Mouse (Mus musculus) stomach, postnatal 0 days (tissue): Measurements from ENCODE around the gene Rtl9. TPM values are rescaled to one million over a fixed set of nuclear protein-coding genes. Genes with fewer than 3 reads are reported as not detected.

Source experiments
- ATAC-seq: fragments of 200-750 bp; cut with Nextera tagmentation; 2 replicates; pipeline ENCODE4 v1.8.0; 2017; ENCODE audit not compliant: low FRiP score, low TSS enrichment
- DNase-seq: peaks from one replicate; pipeline ENCODE4 v3.0.0-alpha.2; 2016; ENCODE audit warnings: low spot score
- H3K27ac ChIP-seq: fragments of 300-500 bp; sonication (generic); replicated peaks from 2 replicates; pipeline ENCODE4 v1.5.1; 2014; ENCODE audit warnings: mild to moderate bottlenecking, control low read depth
- H3K27me3 ChIP-seq: fragments of 300-500 bp; sonication (generic); 2 replicates; pipeline ENCODE4 v1.6.1; 2014; ENCODE audit warnings: low read length; ENCODE audit not compliant: control insufficient read depth, insufficient read depth
- H3K36me3 ChIP-seq: fragments of 300-500 bp; sonication (generic); 2 replicates; pipeline ENCODE4 v1.6.1; 2014; ENCODE audit warnings: low read length, mixed read lengths; ENCODE audit not compliant: control insufficient read depth, insufficient read depth
- H3K4me1 ChIP-seq: fragments of 300-500 bp; sonication (generic); replicated peaks from 2 replicates; pipeline ENCODE4 v1.6.1; 2014; ENCODE audit warnings: antibody characterized with exemption; ENCODE audit not compliant: control insufficient read depth, insufficient read depth
- H3K4me2 ChIP-seq: fragments of 300-500 bp; sonication (generic); replicated peaks from 2 replicates; pipeline ENCODE4 v1.6.1; 2014; ENCODE audit warnings: low read depth, mild to moderate bottlenecking, control low read depth, moderate library complexity
- H3K4me3 ChIP-seq: fragments of 300-500 bp; sonication (generic); 2 replicates; pipeline ENCODE4 v1.5.1; 2014; ENCODE audit warnings: low read depth, low read length, control low read depth
- H3K9ac ChIP-seq: fragments of 300-500 bp; sonication (generic); 2 replicates; pipeline ENCODE4 v1.6.1; 2014; ENCODE audit warnings: mild to moderate bottlenecking, low read length, control low read depth, mixed read lengths
- H3K9me3 ChIP-seq: fragments of 300-500 bp; sonication (generic); 2 replicates; pipeline ENCODE4 v1.6.1; 2016; ENCODE audit warnings: low read length; ENCODE audit not compliant: control insufficient read depth
- CTCF ChIP-seq: IDR thresholded peaks from 2 replicates; pipeline ENCODE4 v1.5.1; 2016; ENCODE audit warnings: antibody characterized with exemption, low read depth, mild to moderate bottlenecking, moderate library complexity
- EP300 ChIP-seq: optimal IDR thresholded peaks from 2 replicates; pipeline ENCODE3; 2016; ENCODE audit warnings: antibody characterized with exemption
- polyA plus RNA-seq: library from polyadenylated mRNA; unstranded; fragments of >200 nt; fragmentation: Nextera tagmentation; extraction: Ambion mirVana; gene quantifications from 2 replicates; pipeline ENCODE4 v1.2.1, GENCODE M21; 2015

Rtl9 gene
- polyA plus RNA-seq, 1 experiment from 2014 or later: 0.15 TPM

GRCm38 (mm10) chrX:143112546-143112945 lies 13.2 kb downstream of the Rtl9 start:
- Histone ChIP-seq H3K4me1 (no peaks in the 10 kb centered on the region), H3K4me3 (no peak overlapping the region), H3K9ac (no peak overlapping the region), H3K36me3 (no peaks in the 10 kb centered on the region), H3K4me2 (no peak overlapping the region), H3K27ac (no peak overlapping the region), H3K27me3 (no peaks in the 10 kb centered on the region), H3K9me3 (no peaks in the 10 kb centered on the region)
- no peak for ATAC-seq
- no peak for DNase-seq
- TF ChIP-seq EP300 (no peak), CTCF (peak; percentile 59)

Other genes with a start within 250 kb of the Rtl9 start
- gene Ammecr1, start 132.9 kb upstream of the Rtl9 start, polyA plus RNA-seq: 6.3 and 7.1 TPM in 2 replicates